Mouse (Mus musculus) heart, embryonic 14.5 days (tissue): Measurements from ENCODE around the gene Spats2l. TPM values are rescaled to one million over a fixed set of nuclear protein-coding genes. Genes with fewer than 3 reads are reported as not detected.

ENCODE experiments used
- ATAC-seq: fragments of 200-750 bp; cut with Nextera tagmentation; 2 replicates; pipeline ENCODE4 v1.8.0; 2017; ENCODE audit warnings: low read depth, moderate TSS enrichment; ENCODE audit not compliant: insufficient number of reproducible peaks, insufficient read depth, low FRiP score
- H3K27ac ChIP-seq, 2 experiments: fragments of 200-500 bp in 1 of 2; fragments of 300-500 bp in 1 of 2; sonication (generic) in 1 of 2; replicated peaks in 1 of 2; 2 replicates each; pipeline ENCODE4 v1.5.1; 2012 to 2014; ENCODE audit warnings: low read depth in 2 of 2, low read length in 2 of 2, control low read depth in 1 of 2, mild to moderate bottlenecking in 1 of 2, mixed read lengths in 1 of 2; ENCODE audit not compliant: control insufficient read depth in 1 of 2, insufficient read depth in 1 of 2
- H3K27me3 ChIP-seq: fragments of 300-500 bp; sonication (generic); 2 replicates; pipeline ENCODE4 v1.6.1; 2014; ENCODE audit warnings: mild to moderate bottlenecking, low read length, control low read depth; ENCODE audit not compliant: control insufficient read depth, insufficient read depth
- H3K36me3 ChIP-seq: fragments of 300-500 bp; sonication (generic); 2 replicates; pipeline ENCODE4 v1.6.1; 2014; ENCODE audit warnings: mild to moderate bottlenecking, control low read depth, low read length, mixed read lengths; ENCODE audit not compliant: control insufficient read depth, insufficient read depth
- H3K4me1 ChIP-seq, 2 experiments: fragments of 200-500 bp in 1 of 2; fragments of 300-500 bp in 1 of 2; sonication (generic) in 1 of 2; 2 replicates each; pipeline ENCODE4 v1.6.1; 2012 to 2014; ENCODE audit warnings: low read length in 2 of 2, control low read depth in 1 of 2, mixed read lengths in 1 of 2; ENCODE audit not compliant: control insufficient read depth in 2 of 2, insufficient read depth in 2 of 2
- H3K4me2 ChIP-seq: fragments of 300-500 bp; sonication (generic); 2 replicates; pipeline ENCODE4 v1.6.1; 2014; ENCODE audit warnings: mild to moderate bottlenecking, low read length
- H3K4me3 ChIP-seq, 2 experiments: fragments of 200-500 bp in 1 of 2; fragments of 300-500 bp in 1 of 2; sonication (generic) in 1 of 2; 2 replicates each; pipeline ENCODE4 v1.5.1; 2012 to 2014; ENCODE audit warnings: low read length in 2 of 2, mild to moderate bottlenecking in 2 of 2, control low read depth in 1 of 2, low read depth in 1 of 2, moderate library complexity in 1 of 2; ENCODE audit not compliant: control insufficient read depth in 1 of 2, insufficient read depth in 1 of 2
- H3K9ac ChIP-seq: fragments of 300-500 bp; sonication (generic); 2 replicates; pipeline ENCODE4 v1.6.1; 2014; ENCODE audit warnings: mild to moderate bottlenecking, low read length
- H3K9me3 ChIP-seq: fragments of 300-500 bp; sonication (generic); 2 replicates; pipeline ENCODE4 v1.6.1; 2016; ENCODE audit warnings: low read length, control low read depth; ENCODE audit not compliant: control insufficient read depth
- WGBS: fragments of 180-500 bp; shearing (Covaris S2); extraction: QIAGEN DNeasy Blood & Tissue Kit; methylation state at CpG from one replicate; pipeline ENCODE4 v1.1.7; 2014; 5-methylcytosine and 5-hydroxymethylcytosine counted together
- polyA plus RNA-seq: library from polyadenylated mRNA; unstranded; fragments of >200 nt; fragmentation: Nextera tagmentation; extraction: Ambion mirVana; gene quantifications from 2 replicates; pipeline ENCODE4 v1.2.1, GENCODE M21; 2014

The Spats2l gene
- polyA plus RNA-seq, 1 experiment from 2014 or later, result 70.0 TPM

GRCm38 (mm10) chr1:57845054-57845722, 71.2 kb downstream of the Spats2l start:
- 77% methylated on average over 9 of the region's 9 CpGs for WGBS
- Histone ChIP-seq H3K27ac (no peak overlapping the region), H3K9ac (no peak overlapping the region), H3K4me2 (no peak overlapping the region), H3K4me3 (no peak overlapping the region), H3K4me1 (peaks cover 2 to 5% of the 10 kb centered on the region in 2 experiments; a peak in 2 of 4 replicates), H3K9me3 (no peaks in the 10 kb centered on the region), H3K27me3 (no peaks in the 10 kb centered on the region), H3K36me3 (no peaks in the 10 kb centered on the region)
- ATAC-seq, result no peak

GRCm38 (mm10) chr1:57846856-57847698, 73.1 kb downstream of the Spats2l start:
- ATAC-seq, result no peak
- WGBS, result 80% methylated on average over 15 of the region's 15 CpGs
- Histone ChIP-seq H3K4me1 (peaks cover 7 to 12% of the 10 kb centered on the region in 2 experiments), H3K9me3 (no peaks in the 10 kb centered on the region), H3K9ac (no peak overlapping the region), H3K27me3 (no peaks in the 10 kb centered on the region), H3K4me3 (no peak overlapping the region), H3K36me3 (no peaks in the 10 kb centered on the region), H3K27ac (no peak overlapping the region), H3K4me2 (no peak overlapping the region)

GRCm38 (mm10) chr1:57849087-57849486, 75.1 kb downstream of the Spats2l start:
- no peak for ATAC-seq
- 83% methylated on average over 4 of the region's 4 CpGs for WGBS
- no peak overlapping the region for H3K27ac ChIP-seq

GRCm38 (mm10) chr1:57849916-57850315, 76.0 kb downstream of the Spats2l start:
- H3K27me3 ChIP-seq, result no peaks in the 10 kb centered on the region
- no peak overlapping the region for H3K9ac ChIP-seq
- H3K36me3 ChIP-seq, result no peaks in the 10 kb centered on the region
- WGBS, result 58% methylated on average over 3 of the region's 3 CpGs
- peak overlapping the region; percentile 28; the same call in 1 of the 2 replicates for H3K4me2 ChIP-seq
- H3K9me3 ChIP-seq, result no peaks in the 10 kb centered on the region
- peaks cover 16 to 22% of the 10 kb centered on the region in 2 experiments for H3K4me1 ChIP-seq
- no peak for ATAC-seq
- H3K4me3 ChIP-seq, result no peak overlapping the region
- no peak overlapping the region for H3K27ac ChIP-seq

More at GRCm38 (mm10) chr1:57849087-57849486, 75.1 kb downstream of the Spats2l start:
- no peaks in the 10 kb centered on the region for H3K9me3 ChIP-seq
- no peak overlapping the region for H3K4me2 ChIP-seq
- H3K4me1 ChIP-seq, result peaks cover 16 to 22% of the 10 kb centered on the region in 2 experiments
- H3K36me3 ChIP-seq, result no peaks in the 10 kb centered on the region
- no peak overlapping the region for H3K9ac ChIP-seq
- no peaks in the 10 kb centered on the region for H3K27me3 ChIP-seq
- no peak overlapping the region for H3K4me3 ChIP-seq

GRCm38 (mm10) chr1:57851871-57852270, 77.9 kb downstream of the Spats2l start:
- H3K4me2 ChIP-seq, result peak overlapping the region; percentile 55; the same call in 1 of the 2 replicates
- no peak overlapping the region for H3K4me3 ChIP-seq
- H3K27ac ChIP-seq, result peak overlapping the region; percentile 80 to 83; a peak in 2 of 4 replicates
- H3K27me3 ChIP-seq, result no peaks in the 10 kb centered on the region
- ATAC-seq, result no peak
- WGBS, result 84% methylated on average over 6 of the region's 6 CpGs
- H3K36me3 ChIP-seq, result 0 out of 2 replicates have a peak, but pooled peaks cover 4% of the 10 kb centered on the region
- H3K9ac ChIP-seq, result no peak overlapping the region
- H3K9me3 ChIP-seq, result no peaks in the 10 kb centered on the region
- peaks cover 16 to 22% of the 10 kb centered on the region in 2 experiments for H3K4me1 ChIP-seq

GRCm38 (mm10) chr1:57852562-57853271, 78.8 kb downstream of the Spats2l start:
- H3K27ac ChIP-seq, result peak overlapping the region; percentile 80 to 83
- H3K4me1 ChIP-seq, result peaks cover 16 to 22% of the 10 kb centered on the region in 2 experiments
- no peak; the same call in 1 of the 2 replicates for ATAC-seq
- H3K36me3 ChIP-seq, result 0 out of 2 replicates have a peak, but pooled peaks cover 4% of the 10 kb centered on the region
- H3K4me3 ChIP-seq, result no peak overlapping the region
- WGBS, result 37% methylated on average over 12 of the region's 12 CpGs
- no peaks in the 10 kb centered on the region for H3K9me3 ChIP-seq
- H3K9ac ChIP-seq, result 0 out of 2 replicates have a peak overlapping the region, but pooled peaks have one; percentile 28
- H3K27me3 ChIP-seq, result no peaks in the 10 kb centered on the region
- H3K4me2 ChIP-seq, result peak overlapping the region; percentile 55

GRCm38 (mm10) chr1:57857799-57858198, 83.8 kb downstream of the Spats2l start:
- Histone ChIP-seq H3K36me3 (0 out of 2 replicates have a peak, but pooled peaks cover 4% of the 10 kb centered on the region), H3K9ac (no peak overlapping the region), H3K4me1 (peaks cover 3 to 4% of the 10 kb centered on the region in 2 experiments; a peak in 2 of 4 replicates), H3K4me2 (no peak overlapping the region), H3K4me3 (no peak overlapping the region), H3K9me3 (peaks cover 3% of the 10 kb centered on the region; the same call in 1 of the 2 replicates), H3K27me3 (no peaks in the 10 kb centered on the region), H3K27ac (no peak overlapping the region)
- no peak for ATAC-seq
- WGBS, result 69% methylated on average over 5 of the region's 5 CpGs
